Mouse (Mus musculus): ENCODE measurements at regions not wholly inside any gene's neighbourhood (a gene's known extent, or its start where the extent isn't known, plus 50 kb on each side); places are given as distances from the start of the nearest gene placed in this dataset.
A peak's percentile ranks its signal among the peaks of the same experiment; 100 is the strongest.

GRCm38 (mm10) chr10:17212551-17213309 lies 510.3 kb upstream of the Cited2 start:
- DNase-seq: no peak

- no peak for DNase-seq
Observed at GRCm38 (mm10) chr10:17213310-17214064, 509.5 kb upstream of the Cited2 start.

- DNase-seq: no peak
Observed at GRCm38 (mm10) chr10:17214065-17214440, 509.0 kb upstream of the Cited2 start.

GRCm38 (mm10) chr10:17215029-17215428 lies 508.0 kb upstream of the Cited2 start:
- no peak for DNase-seq

- peak; percentile 9 for DNase-seq
Observed at GRCm38 (mm10) chr10:17221495-17221894, 501.5 kb upstream of the Cited2 start.

GRCm38 (mm10) chr10:17225727-17226126 lies 497.3 kb upstream of the Cited2 start:
- DNase-seq: no peak

GRCm38 (mm10) chr10:17230040-17230818 lies 492.8 kb upstream of the Cited2 start:
- no peak for DNase-seq

GRCm38 (mm10) chr10:17235955-17236650 lies 486.9 kb upstream of the Cited2 start:
- no peak for DNase-seq

- no peak for DNase-seq
Observed at GRCm38 (mm10) chr10:17236761-17237160, 486.3 kb upstream of the Cited2 start.

GRCm38 (mm10) chr10:17237463-17237862 lies 485.6 kb upstream of the Cited2 start:
- DNase-seq: no peak

GRCm38 (mm10) chr10:17237918-17238850 lies 484.8 kb upstream of the Cited2 start:
- no peak for DNase-seq

GRCm38 (mm10) chr10:17248270-17248669 lies 474.7 kb upstream of the Cited2 start:
- DNase-seq: no peak

GRCm38 (mm10) chr10:17253040-17253439 lies 470.0 kb upstream of the Cited2 start:
- no peak for DNase-seq

- DNase-seq: no peak
Observed at GRCm38 (mm10) chr10:17260154-17260553, 462.9 kb upstream of the Cited2 start.

- no peak for DNase-seq
Observed at GRCm38 (mm10) chr10:17260615-17261014, 462.4 kb upstream of the Cited2 start.

- DNase-seq: no peak
Observed at GRCm38 (mm10) chr10:17261192-17261824, 461.7 kb upstream of the Cited2 start.

GRCm38 (mm10) chr10:17261825-17262205 lies 461.2 kb upstream of the Cited2 start:
- no peak for DNase-seq

GRCm38 (mm10) chr10:17272646-17273045 lies 450.4 kb upstream of the Cited2 start:
- no peak for DNase-seq

GRCm38 (mm10) chr10:17273855-17274254 lies 449.2 kb upstream of the Cited2 start:
- DNase-seq: no peak

- DNase-seq: no peak
Observed at GRCm38 (mm10) chr10:17275214-17275613, 447.8 kb upstream of the Cited2 start.

GRCm38 (mm10) chr10:17277911-17278310 lies 445.1 kb upstream of the Cited2 start:
- no peak for DNase-seq

Data from thymus, postnatal 14 days (tissue).